29 mouse cellular contexts compared by ENCODE assay signal in genomic region chr14:30899972-30900371, GRCm38 (mm10). TPM values are rescaled to one million over a fixed set of nuclear protein-coding genes. Genes with fewer than 3 reads are reported as not detected.
"Had no signal": no experiment of that assay in that cellular context is flagged by ENCODE, and none has a peak within 500 bp of the region (broad histone marks: within the 10 kb centered on the region; RNA-seq: fewer than 3 reads in every experiment).

No protein-coding gene starts in this region.

- H3K4me2 ChIP-seq: limb, embryonic 12.5 days; limb, embryonic 15.5 days; liver, embryonic 11.5 days; lung, embryonic 14.5 days; midbrain, embryonic 11.5 days; neural tube, embryonic 12.5 days; neural tube, embryonic 15.5 days had no signal

- DNase-seq: kidney, adult 18-20 months; kidney, postnatal 25 days; layer of hippocampus, postnatal 36 days; left cerebral cortex, postnatal 4 days; liver, postnatal 0 days; lung, embryonic 14.5 days; right cerebral cortex, adult 18-20 months; right cerebral cortex, postnatal 14 days; right cerebral cortex, postnatal 4 days; thymus, adult 2 months; thymus, postnatal 14 days; thymus, postnatal 4 days had no signal

- H3K9me3 ChIP-seq: limb, embryonic 15.5 days; neural tube, embryonic 15.5 days had no signal

- H3K4me1 ChIP-seq: limb, embryonic 12.5 days; limb, embryonic 15.5 days; neural tube, embryonic 12.5 days; neural tube, embryonic 15.5 days had no signal

- H3K27me3 ChIP-seq: limb, embryonic 12.5 days; limb, embryonic 15.5 days; neural tube, embryonic 12.5 days; neural tube, embryonic 15.5 days had no signal

- H3K36me3 ChIP-seq: limb, embryonic 12.5 days; limb, embryonic 15.5 days; neural tube, embryonic 12.5 days; neural tube, embryonic 15.5 days had no signal

- ATAC-seq: liver, postnatal 0 days; lung, postnatal 0 days had no signal

- H3K9ac ChIP-seq: limb, embryonic 12.5 days; limb, embryonic 15.5 days; liver, embryonic 14.5 days; liver, postnatal 0 days; lung, embryonic 14.5 days; neural tube, embryonic 12.5 days; neural tube, embryonic 15.5 days had no signal

- H3K27ac ChIP-seq: kidney, postnatal 0 days; left cerebral cortex, adult 2 months; limb, embryonic 12.5 days; limb, embryonic 15.5 days; liver, embryonic 14.5 days; macrophage; neural tube, embryonic 12.5 days; neural tube, embryonic 15.5 days; stomach, postnatal 0 days had no signal

- H3K4me3 ChIP-seq: left cerebral cortex, adult 2 months; limb, embryonic 12.5 days; limb, embryonic 15.5 days; neural tube, embryonic 12.5 days; neural tube, embryonic 15.5 days had no signal

RNA-seq across cellular contexts. Expression of gene Itih4, which starts 13.7 kb away (rescaled TPM):
- total RNA-seq: layer of hippocampus, postnatal 36 days; left cerebral cortex, postnatal 14 days; left cerebral cortex, postnatal 4 days; megakaryocyte-erythroid progenitor cell, adult 5-6 weeks had no signal
- polyA plus RNA-seq: lung, embryonic 14.5 days; macrophage; midbrain, embryonic 11.5 days; neural tube, embryonic 12.5 days had no signal

RNA-seq across cellular contexts. Expression of gene Mustn1, which starts 21.0 kb away (rescaled TPM):
- polyA plus RNA-seq: macrophage had no signal

RNA-seq across cellular contexts. Expression of gene Itih3, which starts 23.6 kb away (rescaled TPM):
- total RNA-seq: megakaryocyte-erythroid progenitor cell, adult 5-6 weeks had no signal
- polyA plus RNA-seq: limb, embryonic 12.5 days; macrophage had no signal

RNA-seq across cellular contexts. Expression of gene Itih1, which starts 43.1 kb away (rescaled TPM):
- total RNA-seq: layer of hippocampus, adult 8-10 months; layer of hippocampus, postnatal 10 days; layer of hippocampus, postnatal 36 days; left cerebral cortex, adult 2 months; left cerebral cortex, postnatal 14 days; left cerebral cortex, postnatal 4 days; megakaryocyte-erythroid progenitor cell, adult 5-6 weeks had no signal
- polyA plus RNA-seq: lung, embryonic 14.5 days; macrophage; midbrain, embryonic 11.5 days; neural tube, embryonic 15.5 days; stomach, embryonic 14.5 days had no signal
